Mouse (Mus musculus) stomach, embryonic 15.5 days (tissue): ENCODE data around the gene Zfp335. TPM values are rescaled to one million over a fixed set of nuclear protein-coding genes. Genes with fewer than 3 reads are reported as not detected.

Experiments used
- ATAC-seq: fragments of 200-750 bp; cut with Nextera tagmentation; 2 replicates; pipeline ENCODE4 v1.8.0; 2017; ENCODE audit warnings: low read depth, moderate number of reproducible peaks, moderate TSS enrichment; ENCODE audit not compliant: insufficient read depth, low FRiP score
- H3K27ac ChIP-seq: fragments of 300-500 bp; sonication (generic); 2 replicates; pipeline ENCODE4 v1.5.1; 2015; ENCODE audit warnings: mild to moderate bottlenecking, inconsistent platforms
- H3K27me3 ChIP-seq: fragments of 300-500 bp; sonication (generic); replicated peaks from 2 replicates; pipeline ENCODE4 v1.6.1; 2015; ENCODE audit warnings: inconsistent platforms
- H3K36me3 ChIP-seq: fragments of 300-500 bp; sonication (generic); 2 replicates; pipeline ENCODE4 v1.6.1; 2015; ENCODE audit warnings: inconsistent platforms
- H3K4me1 ChIP-seq: fragments of 300-500 bp; sonication (generic); 2 replicates; pipeline ENCODE4 v1.6.1; 2015; ENCODE audit warnings: inconsistent platforms
- H3K4me2 ChIP-seq: fragments of 300-500 bp; sonication (generic); 2 replicates; pipeline ENCODE4 v1.6.1; 2015; ENCODE audit warnings: mild to moderate bottlenecking, inconsistent platforms
- H3K4me3 ChIP-seq: fragments of 300-500 bp; sonication (generic); replicated peaks from 2 replicates; pipeline ENCODE4 v1.5.1; 2015; ENCODE audit warnings: inconsistent platforms
- H3K9ac ChIP-seq: fragments of 300-500 bp; sonication (generic); 2 replicates; pipeline ENCODE4 v1.6.1; 2015; ENCODE audit warnings: inconsistent platforms
- H3K9me3 ChIP-seq: fragments of 300-500 bp; sonication (generic); 2 replicates; pipeline ENCODE4 v1.6.1; 2016; ENCODE audit warnings: inconsistent platforms
- WGBS: fragments of 180-500 bp; shearing (Covaris S2); methylation state at CpG from one replicate; pipeline ENCODE4 v1.1.7; 2015; 5-methylcytosine and 5-hydroxymethylcytosine counted together
- polyA plus RNA-seq: library from polyadenylated mRNA; unstranded; fragments of >200 nt; fragmentation: Nextera tagmentation; extraction: Ambion mirVana; gene quantifications from 2 replicates; pipeline ENCODE4 v1.2.1, GENCODE M21; 2015

Gene Zfp335
- polyA plus RNA-seq, 1 experiment from 2014 or later, result 10.6 TPM

GRCm38 (mm10) chr2:164921984-164922383 lies 10.4 kb upstream of the Zfp335 start:
- no peak overlapping the region for H3K27ac ChIP-seq
- peaks cover 2% of the 10 kb centered on the region; the same call in 1 of the 2 replicates for H3K4me1 ChIP-seq
- H3K4me3 ChIP-seq, result no peak overlapping the region
- no peaks in the 10 kb centered on the region for H3K9me3 ChIP-seq
- no peak overlapping the region for H3K4me2 ChIP-seq
- no peaks in the 10 kb centered on the region for H3K27me3 ChIP-seq
- 49% methylated on average over 7 of the region's 7 CpGs for WGBS
- H3K9ac ChIP-seq, result no peak overlapping the region
- no peaks in the 10 kb centered on the region for H3K36me3 ChIP-seq
- no peak for ATAC-seq

GRCm38 (mm10) chr2:164918325-164918724 lies 6.8 kb upstream of the Zfp335 start:
- H3K4me3 ChIP-seq, result no peak overlapping the region
- WGBS, result 66% methylated on average over 5 of the region's 5 CpGs
- no peaks in the 10 kb centered on the region for H3K27me3 ChIP-seq
- no peaks in the 10 kb centered on the region for H3K9me3 ChIP-seq
- H3K4me2 ChIP-seq, result no peak overlapping the region
- no peaks in the 10 kb centered on the region; the same call in 1 of the 2 replicates for H3K4me1 ChIP-seq
- no peak for ATAC-seq
- H3K9ac ChIP-seq, result no peak overlapping the region
- no peaks in the 10 kb centered on the region for H3K36me3 ChIP-seq
- H3K27ac ChIP-seq, result no peak overlapping the region

GRCm38 (mm10) chr2:164917371-164917770 lies 5.8 kb upstream of the Zfp335 start:
- WGBS, result 65% methylated on average over 10 of the region's 10 CpGs
- no peaks in the 10 kb centered on the region for H3K36me3 ChIP-seq
- no peaks in the 10 kb centered on the region for H3K27me3 ChIP-seq
- H3K4me2 ChIP-seq, result no peak overlapping the region
- no peak overlapping the region for H3K4me3 ChIP-seq
- H3K4me1 ChIP-seq, result peaks cover 2% of the 10 kb centered on the region; the same call in 1 of the 2 replicates
- no peak for ATAC-seq
- H3K9me3 ChIP-seq, result no peaks in the 10 kb centered on the region
- H3K9ac ChIP-seq, result no peak overlapping the region
- no peak overlapping the region for H3K27ac ChIP-seq

- Histone ChIP-seq H3K4me1 (peaks cover 3% of the 10 kb centered on the region; the same call in 1 of the 2 replicates), H3K4me2 (no peak overlapping the region), H3K27me3 (no peaks in the 10 kb centered on the region), H3K4me3 (no peak overlapping the region), H3K27ac (no peak overlapping the region), H3K9ac (no peak overlapping the region), H3K36me3 (no peaks in the 10 kb centered on the region), H3K9me3 (no peaks in the 10 kb centered on the region)
- no peak for ATAC-seq
- 74% methylated on average over 5 of the region's 5 CpGs for WGBS
Measured at GRCm38 (mm10) chr2:164916820-164917219, 5.3 kb upstream of the Zfp335 start.

- Histone ChIP-seq H3K27ac (no peak overlapping the region), H3K4me3 (no peak overlapping the region), H3K9me3 (no peaks in the 10 kb centered on the region), H3K4me1 (peaks cover 19% of the 10 kb centered on the region), H3K9ac (no peak overlapping the region), H3K27me3 (no peaks in the 10 kb centered on the region), H3K36me3 (peaks cover 6% of the 10 kb centered on the region), H3K4me2 (no peak overlapping the region)
- no peak for ATAC-seq
- 65% methylated on average over 2 of the region's 2 CpGs for WGBS
Measured at GRCm38 (mm10) chr2:164913428-164913786, 1.9 kb upstream of the Zfp335 start.

- H3K4me1 ChIP-seq, result peaks cover 19% of the 10 kb centered on the region
- ATAC-seq, result no peak
- H3K27me3 ChIP-seq, result no peaks in the 10 kb centered on the region
- peak overlapping the region; percentile 86; the same call in 1 of the 2 replicates for H3K4me3 ChIP-seq
- no peak overlapping the region for H3K4me2 ChIP-seq
- WGBS, result 88% methylated on average over 8 of the region's 9 CpGs
- H3K27ac ChIP-seq, result peak overlapping the region; percentile 99; the same call in 1 of the 2 replicates
- peaks cover 11% of the 10 kb centered on the region for H3K36me3 ChIP-seq
- H3K9ac ChIP-seq, result no peak overlapping the region
- no peaks in the 10 kb centered on the region for H3K9me3 ChIP-seq
Measured at GRCm38 (mm10) chr2:164912749-164913427, 1.3 kb upstream of the Zfp335 start.

- peak; percentile 11; the same call in 1 of the 2 replicates for ATAC-seq
- Histone ChIP-seq H3K4me3 (peak overlapping the region; percentile 86), H3K4me2 (peak overlapping the region; percentile 70), H3K4me1 (peaks cover 19% of the 10 kb centered on the region), H3K9me3 (no peaks in the 10 kb centered on the region), H3K9ac (peak overlapping the region; percentile 92), H3K27me3 (no peaks in the 10 kb centered on the region), H3K36me3 (peaks cover 18% of the 10 kb centered on the region), H3K27ac (peak overlapping the region; percentile 99)
- 8% methylated on average over 12 of the region's 12 CpGs for WGBS
Measured at GRCm38 (mm10) chr2:164912151-164912550, 594 bp upstream of the Zfp335 start.

- peak; percentile 3; the same call in 1 of the 2 replicates for ATAC-seq
- peaks cover 19% of the 10 kb centered on the region for H3K4me1 ChIP-seq
- WGBS, result 4% methylated on average over 37 of the region's 37 CpGs
- H3K9ac ChIP-seq, result peak overlapping the region; percentile 92
- no peaks in the 10 kb centered on the region; the same call in 1 of the 2 replicates for H3K9me3 ChIP-seq
- H3K4me3 ChIP-seq, result peak overlapping the region; percentile 86
- H3K4me2 ChIP-seq, result peak overlapping the region; percentile 75
- no peaks in the 10 kb centered on the region for H3K27me3 ChIP-seq
- H3K36me3 ChIP-seq, result peaks cover 34% of the 10 kb centered on the region
- H3K27ac ChIP-seq, result peak overlapping the region; percentile 99
Measured at GRCm38 (mm10) chr2:164910360-164911061, 1.0 kb downstream of the Zfp335 start.

- Histone ChIP-seq H3K36me3 (peaks cover 40% of the 10 kb centered on the region), H3K4me1 (peaks cover 19% of the 10 kb centered on the region), H3K27me3 (no peaks in the 10 kb centered on the region), H3K27ac (no peak overlapping the region), H3K4me2 (peak overlapping the region; percentile 75), H3K9me3 (no peaks in the 10 kb centered on the region; the same call in 1 of the 2 replicates), H3K4me3 (peak overlapping the region; percentile 86), H3K9ac (peak overlapping the region; percentile 92; the same call in 1 of the 2 replicates)
- ATAC-seq, result no peak
- 76% methylated on average over 1 of the region's 1 CpGs for WGBS
Measured at GRCm38 (mm10) chr2:164909542-164909941, 2.0 kb downstream of the Zfp335 start.

GRCm38 (mm10) chr2:164909100-164909499 lies 2.5 kb downstream of the Zfp335 start:
- Histone ChIP-seq H3K9me3 (no peaks in the 10 kb centered on the region; the same call in 1 of the 2 replicates), H3K4me1 (peaks cover 19% of the 10 kb centered on the region), H3K4me2 (peak overlapping the region; percentile 75; the same call in 1 of the 2 replicates), H3K27ac (no peak overlapping the region), H3K36me3 (peaks cover 43% of the 10 kb centered on the region), H3K27me3 (no peaks in the 10 kb centered on the region), H3K9ac (no peak overlapping the region), H3K4me3 (peak overlapping the region; percentile 86; the same call in 1 of the 2 replicates)
- WGBS, result 95% methylated on average over 3 of the region's 3 CpGs
- ATAC-seq, result no peak

- Histone ChIP-seq H3K4me3 (no peak overlapping the region), H3K27me3 (no peaks in the 10 kb centered on the region), H3K9me3 (no peaks in the 10 kb centered on the region; the same call in 1 of the 2 replicates), H3K36me3 (peaks cover 46% of the 10 kb centered on the region), H3K9ac (no peak overlapping the region), H3K4me1 (peaks cover 19% of the 10 kb centered on the region), H3K27ac (no peak overlapping the region), H3K4me2 (no peak overlapping the region)
- 100% methylated on average over 5 of the region's 5 CpGs for WGBS
- ATAC-seq, result no peak
Measured at GRCm38 (mm10) chr2:164908011-164908410, 3.5 kb downstream of the Zfp335 start.

- no peak for ATAC-seq
- Histone ChIP-seq H3K4me1 (peaks cover 18% of the 10 kb centered on the region), H3K4me2 (no peak overlapping the region), H3K27ac (no peak overlapping the region), H3K9me3 (no peaks in the 10 kb centered on the region; the same call in 1 of the 2 replicates), H3K4me3 (no peak overlapping the region), H3K9ac (no peak overlapping the region), H3K36me3 (peaks cover 50% of the 10 kb centered on the region), H3K27me3 (no peaks in the 10 kb centered on the region)
- 95% methylated on average over 12 of the region's 12 CpGs for WGBS
Measured at GRCm38 (mm10) chr2:164907511-164907910, 4.0 kb downstream of the Zfp335 start.
